Mouse (Mus musculus) T-helper 1 cell (primary cell): ENCODE results near the gene Lrig1.

Experiments used
- in situ Hi-C: fragments of 300-600 bp; cut with MboI, MseI; formaldehyde crosslinking; loops from one replicate; pipeline ENCODE4 v1.15.1; 2025; ENCODE audit warnings: high pct_unique_total_duplicates

The Lrig1 gene

GRCm38 (mm10) chr6:94699173-94699987, 578 bp downstream of the Lrig1 start:
- in situ Hi-C loops: no loop called here

DNA sequence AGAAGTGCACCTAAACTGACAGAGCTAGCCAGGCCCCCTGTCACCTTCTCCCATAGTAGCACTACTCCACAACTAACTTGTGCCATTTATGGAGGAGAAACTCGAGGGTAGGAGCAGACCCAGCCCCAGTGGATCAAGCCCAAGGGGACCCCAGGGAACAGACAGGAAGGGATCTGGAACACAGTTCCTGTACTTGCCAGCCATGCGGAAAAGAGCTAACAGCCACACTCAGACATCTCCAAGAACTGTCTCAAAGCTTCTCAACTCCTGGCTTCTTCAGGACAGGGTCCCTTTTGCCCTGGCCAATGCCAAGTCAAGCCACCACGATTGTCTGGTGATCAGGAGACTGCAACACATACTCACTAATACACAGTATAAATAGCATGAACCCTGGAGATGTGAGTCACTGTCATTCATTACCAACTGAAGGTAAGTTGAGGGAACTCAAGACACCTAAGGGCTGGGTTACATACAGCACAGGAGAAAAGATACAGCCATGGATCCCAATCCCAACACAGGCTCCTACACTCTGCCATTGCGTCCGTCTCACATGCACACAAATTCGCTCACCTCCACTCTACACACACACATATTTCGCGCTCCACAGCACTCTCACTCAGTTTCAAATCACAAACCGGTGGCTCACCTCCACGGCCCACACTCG, 1.3 kb downstream of the Lrig1 start:
- in situ Hi-C loops: no loop called here

- in situ Hi-C loops: no loop called here
Measured at GRCm38 (mm10) chr6:94697423-94697822, 2.5 kb downstream of the Lrig1 start.

DNA sequence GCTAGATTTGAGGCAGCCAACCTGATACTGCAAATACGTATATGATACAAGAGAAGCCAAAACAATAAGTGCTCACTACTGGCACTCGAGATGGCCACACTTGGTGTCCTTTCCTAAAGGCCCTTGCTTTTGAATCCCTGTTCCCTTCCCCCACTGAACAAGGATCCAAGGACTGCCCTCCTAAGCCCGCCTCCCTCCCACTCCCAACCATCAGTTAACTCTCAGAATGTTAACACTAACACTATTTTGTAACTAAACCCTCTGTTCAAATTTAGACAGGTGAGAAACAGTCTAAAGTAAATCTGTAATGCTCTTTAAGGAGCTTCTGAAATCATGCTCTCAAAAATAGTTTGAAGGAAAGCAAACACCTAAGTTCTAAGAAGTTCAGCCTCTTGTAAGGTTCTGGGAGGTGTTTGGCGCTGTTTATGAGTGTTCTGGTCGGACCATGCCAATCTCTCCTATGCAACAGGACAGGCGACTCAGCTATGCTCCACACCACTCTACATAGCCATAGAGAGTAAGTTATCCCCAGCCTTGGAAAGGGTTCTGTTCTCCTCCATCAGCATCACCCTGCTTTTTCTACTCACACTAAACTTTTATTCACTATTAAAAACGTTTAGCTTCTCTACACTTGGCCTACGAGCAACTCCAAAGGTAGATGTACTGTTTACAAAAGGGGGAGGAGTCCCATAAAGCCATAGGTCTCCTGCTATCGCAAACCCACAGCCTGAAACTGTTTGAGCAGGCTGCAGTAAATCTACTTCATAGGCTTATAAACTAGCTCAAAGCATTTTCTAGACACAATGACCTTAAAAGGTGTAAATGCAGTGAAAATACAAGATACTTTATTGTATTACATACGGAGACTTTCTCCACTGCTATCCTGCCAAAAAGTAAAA, 3.5 kb downstream of the Lrig1 start:
- in situ Hi-C loops: no loop called here

DNA sequence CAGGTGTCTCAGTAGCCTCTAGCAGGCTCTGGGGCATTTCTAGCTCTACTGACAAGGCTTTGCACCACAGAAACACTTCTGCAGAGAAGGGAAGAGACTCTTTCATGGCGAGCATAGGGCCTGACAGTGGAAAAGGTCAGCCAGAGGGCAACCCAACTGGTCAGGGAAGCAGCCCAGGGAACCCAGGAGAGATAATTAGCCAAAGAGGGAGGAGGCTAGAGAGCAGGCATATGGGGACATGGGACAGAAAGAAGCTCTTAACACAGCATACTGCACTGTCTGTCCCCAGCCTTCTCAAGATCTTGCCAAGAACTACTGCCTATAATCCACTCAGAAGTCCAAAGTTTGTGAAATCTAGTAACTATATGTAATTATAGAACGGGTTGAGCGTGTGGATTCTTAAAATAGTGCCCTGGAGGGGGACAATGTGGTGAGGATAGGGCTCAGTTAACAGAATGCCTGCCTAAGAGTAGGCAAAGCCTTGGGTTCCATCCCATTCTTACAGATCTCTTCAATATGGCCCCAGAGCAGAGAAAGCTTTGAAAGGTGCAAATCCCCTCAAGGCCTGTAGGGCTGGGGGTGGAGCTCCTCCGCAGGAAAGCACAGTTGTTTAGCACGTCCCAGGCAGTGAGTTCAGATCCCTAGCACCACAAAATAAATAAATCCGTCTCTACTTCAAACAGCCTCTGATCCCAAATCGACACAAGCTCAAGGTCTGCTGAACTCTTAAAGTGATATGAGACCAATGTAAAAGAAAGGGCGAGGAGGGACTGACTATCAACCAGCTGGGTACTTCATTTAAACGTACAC, 4.6 kb downstream of the Lrig1 start:
- in situ Hi-C loops: no loop called here

GRCm38 (mm10) chr6:94694481-94694880, 5.5 kb downstream of the Lrig1 start:
- in situ Hi-C loops: no loop called here

- in situ Hi-C loops: no loop called here
Measured at GRCm38 (mm10) chr6:94693091-94693490, 6.9 kb downstream of the Lrig1 start.

DNA sequence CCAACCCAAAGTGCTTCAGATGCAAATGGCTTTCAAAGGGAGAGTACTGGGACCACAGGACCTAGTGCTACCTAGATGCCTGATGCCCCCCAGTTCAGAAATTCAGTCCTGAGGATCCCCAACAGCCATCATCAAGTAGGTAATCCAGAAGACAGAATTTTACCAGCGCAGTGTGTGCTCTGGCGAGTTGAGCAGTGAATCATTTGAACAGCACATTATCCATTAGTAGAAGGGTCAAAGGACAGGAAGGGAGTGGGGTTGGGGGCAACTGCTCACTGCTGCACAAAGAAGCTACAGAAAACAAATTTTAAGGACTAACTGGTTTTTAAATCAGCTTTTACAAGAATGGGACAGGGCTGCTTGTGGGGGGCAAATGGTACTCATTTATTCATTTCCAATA, 8.0 kb downstream of the Lrig1 start:
- in situ Hi-C loops: no loop called here

- in situ Hi-C loops: no loop called here
Measured at GRCm38 (mm10) chr6:94690247-94690646, 9.7 kb downstream of the Lrig1 start.

DNA sequence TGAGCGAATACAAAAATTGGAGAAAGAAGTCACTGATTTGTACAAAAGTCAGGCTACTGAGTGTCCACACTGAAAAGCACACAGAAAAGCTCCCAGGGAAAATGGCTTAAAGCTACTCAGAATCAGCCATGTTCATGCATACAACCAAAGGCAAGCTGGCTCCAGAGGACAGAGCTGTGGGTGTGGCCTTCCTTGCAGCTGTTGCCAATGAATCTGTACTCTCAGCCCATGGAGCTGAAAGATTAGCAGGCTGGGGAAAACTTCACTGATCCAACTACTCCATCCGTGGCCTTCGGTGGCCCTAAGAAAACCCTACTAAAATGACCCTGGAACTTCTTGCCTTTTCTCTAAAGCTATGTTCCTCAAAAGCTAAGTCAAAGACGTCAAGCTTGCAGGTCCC, 11.2 kb downstream of the Lrig1 start:
- in situ Hi-C loops: no loop called here

- in situ Hi-C loops: no loop called here
Measured at GRCm38 (mm10) chr6:94686048-94686447, 13.9 kb downstream of the Lrig1 start.

- in situ Hi-C loops: no loop called here
Measured at GRCm38 (mm10) chr6:94685611-94686010, 14.3 kb downstream of the Lrig1 start.

- in situ Hi-C loops: no loop called here
Measured at GRCm38 (mm10) chr6:94684844-94685557, 15.0 kb downstream of the Lrig1 start.

DNA sequence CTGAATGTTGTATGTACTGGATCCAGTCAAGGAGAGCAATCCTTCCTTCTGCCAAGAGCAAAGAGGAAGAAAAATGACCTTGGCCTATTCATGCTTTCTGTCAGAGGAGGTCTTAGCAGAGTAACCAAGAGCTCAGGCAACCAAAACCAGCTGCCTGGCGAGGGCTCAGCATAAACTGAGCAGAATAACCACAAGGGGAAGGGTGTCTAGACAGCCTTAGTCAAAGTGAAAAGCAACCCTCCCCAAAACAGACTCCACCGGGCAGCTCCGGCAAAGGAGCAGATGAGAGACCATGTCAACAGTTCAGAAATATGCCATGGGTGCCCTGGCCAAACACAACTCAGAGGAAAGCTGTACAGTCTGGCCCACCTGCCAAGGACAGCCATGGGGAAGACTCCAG, 16.3 kb downstream of the Lrig1 start:
- in situ Hi-C loops: no loop called here

- in situ Hi-C loops: no loop called here
Measured at GRCm38 (mm10) chr6:94682270-94682618, 17.7 kb downstream of the Lrig1 start.

DNA sequence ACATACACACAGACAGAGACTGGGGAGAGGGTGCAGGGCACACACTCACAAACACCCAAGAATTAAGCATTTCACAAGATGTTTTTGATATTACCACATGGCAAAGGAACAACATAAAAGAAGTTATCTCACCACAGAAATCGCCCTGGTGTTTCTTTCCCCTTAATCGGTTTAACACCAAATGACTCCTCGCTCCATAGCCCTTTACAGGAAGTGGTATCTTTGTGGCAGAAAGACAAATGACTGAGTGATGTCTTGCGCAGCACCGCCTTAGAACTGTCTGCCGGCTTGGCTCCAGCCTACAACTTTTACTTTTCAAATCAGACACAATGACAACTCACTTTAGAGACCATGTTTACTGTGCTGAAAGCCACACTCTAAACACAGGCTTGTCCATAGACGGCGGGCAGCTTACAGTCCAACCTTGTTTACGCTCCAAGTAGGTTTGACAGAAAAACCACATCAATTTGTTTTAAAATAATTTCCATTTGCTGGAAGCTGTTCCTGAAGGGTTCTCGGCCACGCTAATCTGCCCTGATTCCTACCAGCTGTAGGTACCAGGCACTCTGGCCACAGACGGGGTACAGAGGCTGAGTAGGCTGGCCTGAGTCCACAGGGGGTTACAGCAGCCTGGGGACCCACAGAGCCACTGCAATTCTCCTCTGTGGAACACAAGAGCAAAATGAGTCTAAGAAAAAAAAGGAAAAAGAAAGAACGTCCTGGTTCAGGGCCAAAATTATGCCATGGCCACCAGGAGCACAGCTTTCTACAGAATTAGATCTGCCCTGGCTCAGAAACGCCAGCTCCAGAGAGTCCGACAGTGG, 18.3 kb downstream of the Lrig1 start:
- in situ Hi-C loops: no loop called here

DNA sequence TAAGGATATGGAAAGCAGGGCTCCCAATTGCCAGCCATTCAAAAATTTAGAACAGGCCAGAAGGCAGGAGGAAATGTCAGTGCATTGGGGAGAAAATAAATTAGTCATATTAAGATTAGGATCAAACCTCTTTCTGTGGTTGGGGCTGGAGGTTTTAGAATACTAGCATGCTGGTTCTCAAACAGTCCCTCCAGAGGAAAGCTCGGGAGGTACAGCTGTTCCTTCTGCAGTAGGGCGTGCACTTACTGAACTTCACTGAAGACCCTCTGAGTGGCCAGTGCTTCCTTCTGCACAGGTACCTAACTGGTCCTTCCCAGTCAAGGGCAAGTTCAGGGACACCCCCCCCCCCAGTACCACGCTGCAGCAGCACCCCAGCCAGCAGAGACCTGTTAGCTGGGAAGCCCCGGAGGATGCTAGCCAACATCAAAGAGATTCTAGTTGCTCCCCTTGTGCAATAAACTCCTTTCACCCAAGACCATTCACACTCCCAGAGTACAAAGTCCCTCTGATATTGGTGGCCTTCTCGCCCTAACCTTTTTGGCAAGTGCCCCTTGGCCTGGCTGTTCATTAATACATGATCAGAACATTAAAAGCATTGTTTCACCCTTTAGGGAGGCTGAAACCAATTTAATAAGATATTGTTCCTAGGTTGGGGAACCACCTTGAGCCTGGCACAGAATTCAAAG, 19.1 kb downstream of the Lrig1 start:
- in situ Hi-C loops: no loop called here

- in situ Hi-C loops: no loop called here
Measured at GRCm38 (mm10) chr6:94679249-94679648, 20.7 kb downstream of the Lrig1 start.
